Mouse (Mus musculus) cerebellum, adult (tissue): ENCODE data around the gene Ccdc194.
A peak's percentile ranks its signal among the peaks of the same experiment; 100 is the strongest.

Experiments
- ATAC-seq: cut with Nextera tagmentation; 2 replicates; pipeline ENCODE4 v1.9.2; 2017; ENCODE audit warnings: mild to moderate bottlenecking, moderate library complexity, mixed read lengths; ENCODE audit not compliant: insufficient number of reproducible peaks, low FRiP score, low TSS enrichment

Ccdc194 gene

GRCm38 (mm10) chr8:71525226-71526050, at the start of gene Ccdc194:
Gene Ccdc194, minus strand, starts transcription at chr8:71525711.
- no peak for ATAC-seq

DNA sequence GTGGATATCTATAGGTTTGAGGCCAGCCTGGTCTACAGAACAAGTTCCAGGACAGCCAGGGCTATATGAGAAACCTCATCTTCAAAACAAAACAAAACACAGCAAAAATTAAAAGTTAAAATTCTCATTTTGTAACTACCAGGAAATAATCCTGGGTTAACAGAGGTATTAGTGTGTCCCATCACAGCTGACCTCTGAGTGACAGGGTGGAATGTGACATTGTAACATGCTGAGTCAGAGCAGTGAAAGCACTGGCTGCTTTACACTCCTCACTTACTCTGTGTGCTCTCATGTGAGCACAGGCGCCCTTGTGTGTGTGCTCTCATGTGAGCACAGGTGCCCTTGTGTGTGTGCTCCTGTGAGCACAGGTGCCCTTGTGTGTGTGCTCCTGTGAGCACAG, 49.5 kb upstream of the Ccdc194 start:
- ATAC-seq, result no peak

- no peak for ATAC-seq
Measured at GRCm38 (mm10) chr8:71574426-71574825, 48.9 kb upstream of the Ccdc194 start.

DNA sequence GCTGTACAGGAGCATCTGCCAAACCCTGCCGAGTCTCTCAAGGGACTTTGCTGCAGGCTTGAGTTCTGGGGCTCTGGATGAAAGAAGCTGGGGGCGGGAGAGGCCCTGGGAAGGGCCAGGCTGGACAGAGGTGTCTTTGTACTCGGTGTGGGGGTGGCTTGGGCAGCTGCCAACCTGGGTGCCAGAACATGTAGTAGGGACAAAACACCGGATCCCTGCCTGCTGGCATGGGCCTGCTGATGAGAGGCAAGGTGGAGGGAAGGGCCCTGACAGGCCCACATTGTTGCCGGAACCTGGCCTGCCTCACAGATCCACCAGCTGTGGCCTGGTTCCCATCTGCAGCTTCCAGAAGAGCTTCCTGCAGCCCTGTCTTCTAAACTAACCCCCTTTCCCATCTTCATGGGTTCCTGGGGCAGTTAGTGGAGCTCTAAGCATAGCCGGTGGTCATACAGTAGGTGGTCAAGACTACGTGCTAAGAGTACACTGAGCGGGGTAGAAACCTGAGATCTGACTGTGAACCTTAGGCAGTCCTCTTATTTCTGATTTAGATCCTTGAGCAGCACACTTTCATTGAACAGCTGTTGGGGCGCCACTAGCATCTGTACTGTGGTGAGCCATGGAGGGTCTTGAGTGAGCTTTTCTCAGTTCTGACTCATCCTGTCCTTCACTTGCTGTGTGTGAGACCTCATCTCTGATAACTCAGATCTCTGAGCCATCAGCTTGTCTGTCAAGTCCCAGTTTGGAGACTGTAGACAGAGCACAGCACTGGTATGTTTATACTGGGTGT, 47.5 kb upstream of the Ccdc194 start:
- no peak for ATAC-seq

- ATAC-seq, result no peak
Measured at GRCm38 (mm10) chr8:71572077-71572476, 46.6 kb upstream of the Ccdc194 start.

GRCm38 (mm10) chr8:71570291-71570954, 44.9 kb upstream of the Ccdc194 start:
- ATAC-seq, result peak; percentile 80

DNA sequence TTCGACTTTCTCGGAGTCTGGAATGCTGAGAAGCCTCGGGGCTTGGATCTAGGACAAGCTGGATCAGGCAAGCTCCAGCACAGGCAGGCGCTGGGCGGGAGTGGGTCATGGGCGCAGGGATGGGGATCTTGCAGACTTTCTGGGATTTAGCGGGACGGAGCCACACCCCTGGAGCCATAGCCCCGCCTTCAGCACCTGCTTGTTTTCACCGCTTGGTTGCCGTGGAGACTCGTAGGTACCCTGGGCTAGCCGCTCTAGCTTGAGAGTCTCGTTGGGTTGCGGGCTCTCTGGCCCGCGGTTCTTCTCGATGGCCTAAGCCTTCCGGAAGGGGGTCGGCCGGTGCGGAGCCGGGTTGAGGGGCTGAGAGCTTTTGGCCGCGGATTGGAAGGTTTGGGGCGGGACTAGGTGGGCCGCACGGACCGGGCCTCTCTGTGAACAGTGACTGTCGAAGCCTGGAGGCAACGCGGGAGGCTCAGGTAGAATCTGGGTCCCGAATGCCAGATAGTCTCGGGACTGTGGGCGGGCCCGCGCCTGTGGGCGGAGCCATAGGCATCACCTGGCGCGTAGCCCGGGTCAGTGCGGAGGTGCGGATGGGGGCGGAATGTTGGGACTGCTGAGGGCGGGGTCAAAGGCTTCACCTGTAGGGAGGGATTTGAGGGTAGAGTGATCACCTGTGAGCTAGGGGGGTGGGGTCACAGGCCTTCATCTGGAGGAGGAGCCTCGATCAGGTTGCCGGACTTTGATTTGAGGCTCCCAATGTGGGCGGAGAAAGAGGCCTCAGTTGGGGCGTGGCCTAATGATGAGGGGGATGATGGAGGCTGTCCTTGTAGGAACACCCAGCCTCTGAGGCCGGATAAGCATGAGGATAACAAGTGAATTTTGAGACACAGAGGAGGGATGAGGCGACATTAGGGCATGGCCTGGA, 44.1 kb upstream of the Ccdc194 start:
- ATAC-seq, result peak; percentile 77

DNA sequence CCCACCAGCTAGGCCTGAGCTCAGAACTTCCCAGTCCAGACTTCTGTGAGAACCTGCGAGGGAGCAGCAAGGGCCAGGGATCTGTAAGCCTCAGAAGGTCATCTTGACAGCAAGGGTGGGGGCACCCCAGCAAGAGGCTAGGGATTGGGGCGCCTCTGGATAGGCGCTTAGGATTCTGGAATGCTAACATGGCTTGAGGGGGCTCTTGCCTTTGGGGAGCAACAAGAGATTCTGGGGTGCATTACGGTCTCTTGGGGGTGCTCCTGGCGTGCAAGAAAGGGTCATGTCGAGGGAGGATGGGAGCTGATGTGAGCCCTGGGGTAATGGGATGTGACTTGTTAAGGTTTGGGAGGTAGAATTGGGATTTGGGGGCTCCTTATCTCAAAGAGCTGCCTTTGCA, 43.4 kb upstream of the Ccdc194 start:
- no peak for ATAC-seq

DNA sequence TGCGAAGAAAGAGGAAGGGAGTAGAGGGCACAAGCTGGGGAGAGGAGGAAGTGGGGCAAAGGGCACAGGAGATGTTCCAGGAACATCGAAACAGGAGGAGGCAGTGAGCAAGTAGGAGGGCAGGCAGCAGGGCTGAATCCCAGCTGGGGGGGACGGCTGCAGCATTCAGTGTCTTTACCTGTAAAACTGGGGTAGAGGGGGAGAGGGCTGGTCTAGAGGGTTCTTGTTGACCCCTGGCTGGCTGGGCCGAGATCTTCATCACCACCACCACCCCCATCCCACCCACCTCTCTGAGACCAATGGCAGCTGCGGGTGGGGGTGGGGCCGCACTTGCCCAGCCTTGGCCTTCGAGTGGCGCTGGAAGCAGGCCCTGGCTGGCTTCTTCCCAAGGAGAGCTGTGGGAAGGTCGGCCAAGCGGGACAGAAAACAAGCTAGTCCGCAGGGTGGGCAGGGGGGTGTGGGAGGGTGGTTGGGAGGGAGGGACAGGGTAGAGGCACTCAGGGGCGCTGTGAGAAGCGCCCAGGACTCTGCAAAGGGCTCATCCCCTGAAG, 43.0 kb upstream of the Ccdc194 start, which contains the start of gene Slc27a1:
Slc27a1 (plus strand) TSS at position 496 of the 551 bp plus-strand sequence.
- no peak for ATAC-seq

DNA sequence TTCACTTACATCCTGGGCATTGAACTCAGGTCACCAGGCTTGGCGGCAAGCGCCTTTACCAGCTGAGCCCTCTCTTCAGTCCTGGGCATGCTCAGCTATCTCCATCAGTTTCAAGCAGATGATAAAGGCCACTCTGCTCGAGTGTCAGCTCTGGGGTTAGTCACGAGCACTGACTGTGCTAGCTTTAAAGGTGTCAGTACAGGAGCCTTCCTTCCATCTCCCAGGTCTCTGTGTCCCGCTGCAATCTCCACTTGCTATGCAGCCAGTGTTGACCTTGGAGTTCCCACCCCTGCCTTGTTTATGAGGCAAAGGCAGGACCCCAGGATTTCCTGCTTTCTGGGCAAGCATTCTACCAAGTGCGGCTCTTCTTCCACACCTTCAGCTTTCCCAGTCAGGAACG, 42.1 kb upstream of the Ccdc194 start:
- no peak for ATAC-seq

GRCm38 (mm10) chr8:71566501-71566900, 41.0 kb upstream of the Ccdc194 start, which contains the start of gene Nxnl1:
Gene Nxnl1, minus strand, starts transcription at chr8:71566601.
- no peak for ATAC-seq

- ATAC-seq, result no peak
Measured at GRCm38 (mm10) chr8:71563992-71564391, 38.5 kb upstream of the Ccdc194 start.

DNA sequence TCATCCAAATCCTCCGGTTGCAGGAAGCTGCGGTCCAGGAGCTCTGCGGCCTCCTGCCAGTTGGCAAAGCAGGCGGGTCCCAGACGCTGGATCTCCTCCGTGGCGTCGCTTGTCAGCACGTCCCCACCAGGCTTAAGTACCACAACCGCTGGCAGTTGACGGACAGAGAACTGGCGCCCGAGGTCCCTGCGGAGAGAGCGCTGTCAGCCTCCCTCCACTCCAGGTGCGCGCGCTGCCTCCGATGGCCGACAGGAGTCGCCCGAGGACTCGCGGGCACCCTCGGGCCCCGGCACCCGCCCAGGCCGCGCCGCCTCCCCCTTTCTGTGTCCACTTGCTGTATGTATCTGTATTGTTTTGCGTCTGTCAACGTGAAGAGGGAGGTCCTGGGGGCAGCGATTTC, 37.2 kb upstream of the Ccdc194 start:
- peak; percentile 34; the same call in 1 of the 2 replicates for ATAC-seq

- ATAC-seq, result no peak; the same call in 1 of the 2 replicates
Measured at GRCm38 (mm10) chr8:71561401-71561800, 35.9 kb upstream of the Ccdc194 start.

DNA sequence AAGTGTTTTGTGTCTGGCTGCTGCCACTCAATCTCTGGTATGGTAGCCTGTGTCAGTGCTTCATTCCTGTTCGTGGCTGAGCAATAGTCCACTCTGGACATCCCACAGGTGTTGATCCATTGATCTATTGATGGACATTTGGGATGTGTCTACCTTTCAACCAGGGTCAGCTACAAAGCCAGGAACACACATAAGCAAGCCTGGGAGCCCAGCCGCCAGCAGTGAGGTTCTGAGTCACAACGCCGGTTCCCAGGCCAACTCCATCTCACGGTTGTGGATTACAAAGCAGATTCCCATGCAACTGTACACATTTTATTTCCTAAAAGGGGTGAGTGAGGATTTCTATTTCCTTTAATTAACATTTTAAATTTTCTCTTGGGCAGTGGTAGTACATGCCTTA, 35.3 kb upstream of the Ccdc194 start:
- ATAC-seq, result no peak

- ATAC-seq, result no peak
Measured at GRCm38 (mm10) chr8:71560071-71560470, 34.6 kb upstream of the Ccdc194 start.

- ATAC-seq, result no peak
Measured at GRCm38 (mm10) chr8:71558958-71559690, 33.6 kb upstream of the Ccdc194 start.

- no peak for ATAC-seq
Measured at GRCm38 (mm10) chr8:71558071-71558957, 32.8 kb upstream of the Ccdc194 start, which contains the start of gene Tmem221. Gene Tmem221, minus strand, starts transcription at chr8:71558871.
